Mouse (Mus musculus) regulatory T cell (primary cell): ENCODE results near the gene Ubr7.

Experiments
- in situ Hi-C: fragments of 300-600 bp; cut with MboI, MseI; formaldehyde crosslinking; loops from one replicate; pipeline ENCODE4 v1.15.1; 2025; ENCODE audit warnings: high pct_unique_total_duplicates

Ubr7 gene

DNA sequence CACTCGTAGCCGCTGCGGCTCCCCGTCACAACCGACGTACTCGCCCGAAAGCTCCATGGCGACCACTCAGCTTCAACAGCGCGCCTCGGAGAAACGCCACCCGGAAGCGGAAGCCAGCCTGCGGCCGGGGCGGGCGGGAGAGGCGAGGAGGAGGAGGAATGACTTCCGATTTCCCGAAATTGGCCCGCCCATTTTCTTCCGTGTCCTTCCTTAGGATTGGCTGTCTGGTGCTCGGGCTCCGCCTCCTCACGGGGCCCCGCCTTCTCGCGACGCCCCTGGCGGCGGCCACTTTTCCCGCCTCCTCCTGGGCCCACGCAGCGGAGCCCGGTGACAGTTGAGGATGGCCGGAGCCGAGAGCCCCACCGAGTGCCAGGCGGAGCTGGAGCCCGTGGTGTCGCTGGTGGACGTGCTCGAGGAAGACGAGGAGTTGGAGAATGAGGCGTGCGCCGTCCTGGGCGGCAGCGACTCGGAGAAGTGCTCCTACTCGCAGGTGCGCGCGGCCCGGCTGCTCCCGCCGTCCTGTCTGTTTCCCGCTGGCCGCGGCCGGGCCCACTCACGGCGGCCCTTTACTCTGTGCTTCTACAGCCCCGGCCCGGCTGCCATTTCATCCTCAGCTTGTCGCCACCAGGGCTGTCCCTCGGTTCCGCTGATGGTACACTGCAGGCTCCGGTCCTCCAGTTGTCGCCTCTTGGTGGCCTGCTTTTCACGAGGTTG lies at the start of gene Ubr7, which contains the start of the genes Gm28051 and Gon7:
TSS of gene Ubr7 (plus strand) at position 279 of the 714 bp plus-strand sequence.
TSS of gene Gm28051 (minus strand) at position 77 of the 714 bp plus-strand sequence.
TSS of gene Gon7 (minus strand) at position 115 of the 714 bp plus-strand sequence.
- in situ Hi-C loops = loop anchor here (10.0 kb wide), 1 partner anchor 1987 kb away; no protein-coding TSS in a partner anchor

DNA sequence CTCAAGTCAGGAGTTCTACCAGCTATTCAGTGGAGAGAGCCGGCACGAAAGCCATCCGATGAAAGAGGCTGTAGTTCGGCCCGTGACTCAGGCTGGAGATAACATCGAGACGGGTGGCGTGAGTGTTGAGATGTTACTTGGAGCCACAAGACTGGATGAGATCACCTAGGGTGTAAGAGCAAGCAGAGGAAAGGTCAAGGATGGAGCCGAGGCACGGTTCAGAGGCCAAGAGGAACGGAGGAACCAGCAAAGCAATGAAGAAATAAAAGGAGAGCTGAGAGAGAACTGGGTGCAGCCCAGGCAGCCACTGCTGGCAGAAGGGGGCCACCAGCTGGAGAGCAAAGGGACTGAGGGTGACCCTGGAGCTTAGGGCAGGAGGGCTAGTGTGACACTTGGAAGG lies 49.5 kb upstream of the Ubr7 start:
- in situ Hi-C loops = loop anchor here (5.0 kb wide), 1 partner anchor 126 kb away; no protein-coding TSS in a partner anchor

DNA sequence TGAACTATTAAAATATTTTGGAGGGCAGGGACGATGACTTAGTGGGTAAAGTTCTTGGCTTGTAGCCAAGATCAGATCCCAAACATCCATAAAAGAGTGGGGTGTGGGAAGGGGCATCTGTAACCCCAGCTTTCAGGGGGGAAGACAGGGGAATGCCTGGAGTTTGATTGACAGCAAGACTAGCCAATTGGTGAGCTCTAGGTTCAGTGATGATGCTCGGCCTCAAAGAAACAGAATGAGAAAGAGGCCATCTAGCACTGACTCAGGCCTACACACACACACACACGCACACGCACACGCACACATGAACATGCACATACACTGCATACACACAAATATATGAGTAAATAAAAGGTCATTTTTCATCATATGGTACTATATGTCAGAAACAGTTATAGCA lies 47.9 kb upstream of the Ubr7 start:
- in situ Hi-C loops = loop anchor here (5.0 kb wide), 1 partner anchor 128 kb away; no protein-coding TSS in a partner anchor

DNA sequence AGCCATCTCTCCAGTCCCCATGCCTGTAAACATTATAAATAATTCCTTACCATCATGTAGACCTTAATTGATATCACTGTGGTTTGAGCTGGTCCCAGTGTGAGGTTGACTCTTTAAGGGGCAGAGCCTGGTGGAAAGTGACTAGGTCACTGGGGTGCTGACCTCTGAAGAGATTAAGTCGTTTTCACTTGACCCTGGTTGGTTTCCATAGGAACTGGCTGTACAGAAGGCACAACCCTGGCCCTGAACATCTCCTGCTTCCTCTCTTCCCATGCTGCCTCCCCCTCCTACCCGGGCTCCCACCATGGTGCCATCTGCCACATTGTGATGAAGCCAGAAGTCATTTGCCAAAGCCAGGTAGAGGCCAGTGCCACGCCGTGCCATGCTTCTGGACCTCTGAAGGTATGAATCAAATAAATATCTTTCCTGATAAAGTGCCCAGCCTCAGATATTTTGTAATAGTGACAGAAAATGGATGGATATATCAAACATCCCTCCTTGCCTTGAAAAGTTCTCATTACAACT lies 46.9 kb upstream of the Ubr7 start:
- in situ Hi-C loops = no loop called here

DNA sequence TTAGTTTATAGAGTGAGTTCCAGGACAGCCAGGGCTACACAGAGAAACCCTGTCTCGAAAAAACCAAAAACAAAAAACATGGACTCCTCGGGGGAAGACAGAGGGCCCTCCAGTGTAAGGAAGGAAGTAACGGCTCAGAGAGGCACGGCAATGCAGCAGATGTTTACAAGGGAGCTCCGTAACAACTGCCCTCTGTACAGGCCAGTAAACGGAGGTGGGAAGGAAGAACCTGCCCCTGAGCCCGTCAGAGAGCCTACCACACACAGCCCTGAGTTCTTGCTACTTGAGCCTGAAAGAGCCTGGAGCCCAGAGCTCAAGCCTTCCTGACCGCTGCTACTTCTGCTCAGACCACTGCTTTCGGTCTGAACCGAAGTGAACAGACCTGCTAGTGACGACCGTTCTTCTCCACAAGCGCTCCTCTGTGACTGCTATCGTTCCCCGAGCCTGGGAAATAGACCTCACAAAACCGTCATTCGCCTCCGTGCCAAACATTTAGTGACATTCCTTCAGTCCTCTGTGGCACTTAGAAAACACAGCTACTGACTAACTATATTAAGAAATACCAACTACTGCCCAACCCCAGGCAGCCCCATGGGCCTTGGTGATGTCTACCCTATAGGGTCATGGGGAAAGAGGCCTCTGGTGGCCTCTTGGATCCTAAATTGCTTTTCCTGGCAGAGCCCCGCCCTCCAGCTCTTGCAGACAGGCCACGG lies 44.5 kb upstream of the Ubr7 start:
- in situ Hi-C loops = no loop called here

DNA sequence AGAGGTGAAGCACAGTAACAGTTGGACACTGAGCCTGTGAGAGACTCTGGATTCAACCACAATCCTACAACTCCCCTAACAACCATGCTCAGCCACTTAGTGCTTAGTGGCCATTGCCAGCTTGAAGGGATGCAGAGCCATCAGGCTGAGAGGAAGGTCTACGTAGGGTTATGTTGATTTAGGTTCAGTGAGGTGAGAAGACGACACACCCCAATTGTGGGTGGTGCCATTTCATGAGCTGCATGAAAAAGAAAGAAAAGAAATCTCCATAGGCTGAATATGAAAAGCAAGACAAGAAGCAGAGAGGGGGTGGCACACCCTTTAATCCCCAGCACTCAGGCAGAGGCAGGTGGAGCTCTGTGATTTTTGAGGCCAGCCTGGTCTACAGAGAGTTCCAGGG lies 43.7 kb upstream of the Ubr7 start:
- in situ Hi-C loops = no loop called here

DNA sequence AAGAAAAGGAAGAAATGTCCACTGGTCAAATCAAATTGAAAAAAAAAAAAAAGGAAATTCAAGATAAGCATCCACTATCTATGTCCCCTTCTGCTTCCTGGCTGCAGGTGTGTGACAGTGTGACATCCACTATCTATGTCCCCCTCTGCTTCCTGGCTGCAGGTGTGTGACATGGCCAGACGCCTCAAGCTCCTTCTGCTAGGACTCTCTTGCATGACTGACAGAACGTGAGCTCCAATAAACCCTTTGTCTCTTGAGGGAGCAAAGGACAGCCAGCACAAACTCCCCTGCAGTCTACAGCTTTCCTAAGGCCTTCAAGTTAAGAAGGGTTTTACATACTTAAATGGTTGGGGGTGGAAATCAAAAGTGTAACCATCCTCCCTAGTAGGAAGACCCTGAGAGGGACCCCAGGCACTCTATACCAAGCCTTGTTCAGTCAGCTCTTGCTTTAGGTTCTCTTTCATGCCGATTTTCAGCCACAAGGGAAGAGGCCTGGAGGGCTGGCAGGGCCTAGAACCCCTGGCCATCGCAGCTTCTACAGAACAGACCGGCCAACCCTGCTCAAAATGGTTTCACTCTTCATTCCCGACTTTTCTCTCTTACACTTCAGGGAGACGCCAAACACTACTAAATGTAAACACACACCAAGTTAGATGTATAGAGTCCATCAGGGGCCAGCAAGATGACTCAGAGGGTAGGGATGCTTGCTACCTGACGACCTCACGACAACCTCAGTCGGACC lies 42.9 kb upstream of the Ubr7 start:
- in situ Hi-C loops = no loop called here

DNA sequence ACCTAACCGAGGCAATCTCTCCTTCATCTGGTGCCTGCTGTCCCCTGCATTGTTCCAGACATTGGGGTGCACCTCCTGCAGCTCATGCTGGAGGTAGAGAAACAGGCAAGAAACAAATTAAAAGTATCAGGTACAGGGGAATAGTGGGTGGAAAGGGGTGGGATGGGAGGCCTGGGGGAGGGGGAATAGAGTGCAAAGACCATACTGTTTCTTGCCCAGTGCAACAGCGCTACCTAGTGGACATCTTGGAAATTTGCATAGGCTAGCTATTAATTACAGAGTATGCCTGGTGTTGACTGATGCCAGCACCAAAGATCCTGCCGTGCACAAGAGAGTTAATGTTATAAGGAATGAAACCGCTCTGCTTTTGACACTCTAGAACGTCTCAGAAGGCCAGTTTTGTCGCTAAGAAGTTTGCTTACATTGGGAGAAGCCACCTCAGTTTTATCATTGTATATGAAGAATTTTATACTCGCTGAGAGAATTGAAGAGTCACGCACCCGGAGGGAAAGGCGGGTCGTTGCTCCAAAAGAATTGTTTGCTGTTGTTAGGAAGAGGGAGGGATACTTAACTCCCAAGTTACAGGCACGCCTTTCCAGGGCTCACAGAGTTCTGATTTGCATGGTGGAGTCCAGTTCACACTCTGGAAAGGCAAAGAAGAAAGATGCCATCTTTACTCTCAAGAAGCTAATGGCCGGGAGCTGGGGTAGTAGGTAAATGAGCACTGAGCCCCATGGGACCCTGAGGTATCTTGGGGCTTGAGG lies 38.0 kb upstream of the Ubr7 start:
- in situ Hi-C loops = no loop called here

DNA sequence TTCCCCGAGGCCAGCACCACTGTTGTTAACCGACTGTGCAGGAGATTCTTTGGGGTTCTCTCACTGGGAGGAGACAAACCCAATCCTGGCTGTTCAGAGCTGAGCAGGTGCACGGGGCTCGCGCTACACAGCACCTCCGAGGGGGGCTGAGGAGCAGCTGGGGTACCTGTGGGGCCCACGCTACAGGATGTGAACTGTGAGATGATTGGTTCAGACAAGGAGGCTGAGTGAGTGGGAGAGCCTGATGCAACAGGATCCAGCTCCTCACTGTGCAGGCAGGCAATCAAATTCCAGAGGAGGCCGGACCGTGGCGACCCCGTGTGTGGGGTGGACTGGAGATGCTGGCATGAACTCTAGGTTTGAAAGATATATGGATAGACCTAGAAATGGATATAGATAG lies 35.3 kb upstream of the Ubr7 start:
- in situ Hi-C loops = no loop called here

DNA sequence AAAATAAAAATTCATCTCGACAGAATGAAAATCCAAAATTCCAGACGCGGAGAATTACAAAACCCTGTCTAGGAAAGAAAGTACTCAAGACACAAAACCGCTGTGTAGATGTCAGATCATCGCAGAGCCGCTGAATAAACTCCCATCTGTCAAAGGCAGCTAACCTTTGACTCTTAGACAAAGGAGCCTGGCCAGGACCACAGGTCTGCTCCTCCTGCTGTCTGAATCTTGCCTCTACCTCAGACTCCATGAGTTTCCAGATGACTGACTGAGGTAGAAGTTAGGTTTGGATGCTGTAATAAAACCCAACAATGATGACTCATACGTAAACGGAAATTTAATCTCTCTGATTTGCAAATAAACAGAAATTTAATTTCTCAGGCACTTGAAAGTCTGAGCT lies 34.8 kb upstream of the Ubr7 start:
- in situ Hi-C loops = no loop called here

DNA sequence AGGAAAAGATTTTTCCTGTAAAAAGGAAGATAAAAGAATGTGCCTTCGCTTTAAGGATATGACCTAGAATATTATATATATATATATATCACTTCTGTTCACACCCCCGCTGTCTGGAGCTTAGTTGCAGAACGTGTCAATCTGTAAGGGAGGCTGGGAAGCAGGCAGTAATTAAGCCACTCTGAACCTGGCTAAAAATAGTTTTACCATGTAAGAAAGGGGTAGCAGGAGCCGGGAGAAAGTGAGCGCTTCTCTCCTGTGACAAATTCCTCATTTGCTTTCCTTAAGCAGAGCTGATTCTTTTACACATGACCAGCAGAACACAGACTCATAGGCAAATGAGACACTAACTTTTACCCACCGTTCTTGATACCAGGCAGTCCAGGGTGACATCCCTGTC lies 33.9 kb upstream of the Ubr7 start:
- in situ Hi-C loops = no loop called here

DNA sequence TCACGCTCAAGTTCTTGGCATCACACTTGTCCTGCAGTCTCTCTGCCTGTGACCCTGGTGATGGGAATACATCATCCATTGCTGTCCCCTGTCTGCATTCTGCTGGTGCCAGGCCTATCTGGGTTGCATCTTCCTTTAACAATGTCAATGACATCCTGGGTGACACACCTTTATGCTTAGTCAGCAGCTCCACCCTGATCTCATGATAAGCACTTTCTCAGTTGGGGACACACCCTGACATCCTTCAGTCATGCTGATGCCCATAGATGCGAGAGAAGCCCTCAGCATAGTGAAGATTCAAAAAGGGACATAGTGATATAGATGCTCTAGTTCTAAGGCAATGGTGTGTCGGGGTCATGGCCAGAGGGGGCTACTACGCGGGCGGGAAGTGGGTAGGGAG lies 32.6 kb upstream of the Ubr7 start:
- in situ Hi-C loops = loop anchor here (5.0 to 25.0 kb wide), 2 partner anchors 48 to 213 kb away; no protein-coding TSS in a partner anchor

DNA sequence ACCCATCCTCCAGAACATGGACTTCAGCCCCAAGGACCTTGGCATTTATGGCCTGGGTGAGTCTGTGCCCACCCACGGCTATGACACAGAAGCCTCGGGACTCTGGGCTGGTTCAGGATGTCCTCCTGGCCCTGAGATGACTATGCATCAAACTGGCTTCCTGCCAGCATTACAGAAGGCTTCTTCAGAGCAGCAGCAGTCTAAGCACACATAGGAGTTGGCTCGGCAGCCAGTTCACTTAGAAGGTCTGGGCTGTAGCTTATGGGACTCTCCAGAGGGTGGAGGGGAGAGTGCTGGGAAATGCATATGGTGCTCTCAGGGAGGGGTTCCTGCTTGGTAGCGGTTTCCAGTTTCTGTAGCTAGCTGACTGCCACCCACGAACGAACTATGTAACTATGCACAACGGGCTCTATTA lies 32.0 kb upstream of the Ubr7 start:
- in situ Hi-C loops = loop anchor here (5.0 to 25.0 kb wide), 2 partner anchors 48 to 213 kb away; no protein-coding TSS in a partner anchor

DNA sequence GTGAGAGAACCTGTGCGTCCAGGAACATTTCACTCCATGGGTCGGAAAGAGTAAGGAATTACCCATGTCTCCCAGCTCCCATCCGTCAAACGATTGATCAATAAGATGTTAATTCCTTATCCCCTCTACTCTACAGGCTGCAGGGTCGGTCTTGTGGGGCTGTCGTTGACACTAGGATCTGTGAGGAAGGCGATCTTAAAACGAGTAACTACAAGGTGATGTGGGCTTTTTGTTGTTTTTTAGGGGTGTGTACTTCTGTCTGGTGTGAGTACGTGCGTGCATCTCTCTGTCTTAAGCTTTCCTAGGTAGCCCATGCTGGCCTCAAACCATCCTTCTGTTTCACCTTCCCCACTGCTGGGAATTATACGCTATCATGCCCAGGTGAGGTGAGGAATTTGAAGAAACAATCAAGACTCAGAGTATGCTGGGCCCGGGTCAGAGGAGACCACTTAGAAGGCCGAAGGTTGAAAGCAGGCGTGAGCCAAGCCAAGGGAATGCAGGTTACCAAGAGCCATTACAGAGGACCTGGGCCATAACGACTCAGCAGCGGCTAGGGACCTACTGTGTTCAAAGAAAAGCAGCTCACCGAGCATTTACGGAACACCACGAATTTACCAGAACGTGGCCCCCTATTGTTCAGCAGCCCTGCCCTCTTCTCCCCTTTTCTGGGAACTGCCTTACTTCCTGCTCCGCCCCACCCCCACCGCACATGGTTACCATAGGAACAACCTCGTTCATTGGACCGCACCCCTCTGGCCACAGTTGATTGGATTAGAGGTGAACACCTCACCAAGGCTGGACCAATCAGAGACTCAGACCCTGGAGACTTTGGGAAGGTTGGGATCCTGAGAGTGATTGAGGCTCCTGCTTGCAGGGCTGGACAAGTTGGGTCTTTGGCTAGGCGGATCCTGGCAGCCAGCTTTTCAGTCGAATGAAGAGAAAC lies 27.6 kb upstream of the Ubr7 start:
- in situ Hi-C loops = loop anchor here (5.0 to 25.0 kb wide), 2 partner anchors 53 to 218 kb away; no protein-coding TSS in a partner anchor

DNA sequence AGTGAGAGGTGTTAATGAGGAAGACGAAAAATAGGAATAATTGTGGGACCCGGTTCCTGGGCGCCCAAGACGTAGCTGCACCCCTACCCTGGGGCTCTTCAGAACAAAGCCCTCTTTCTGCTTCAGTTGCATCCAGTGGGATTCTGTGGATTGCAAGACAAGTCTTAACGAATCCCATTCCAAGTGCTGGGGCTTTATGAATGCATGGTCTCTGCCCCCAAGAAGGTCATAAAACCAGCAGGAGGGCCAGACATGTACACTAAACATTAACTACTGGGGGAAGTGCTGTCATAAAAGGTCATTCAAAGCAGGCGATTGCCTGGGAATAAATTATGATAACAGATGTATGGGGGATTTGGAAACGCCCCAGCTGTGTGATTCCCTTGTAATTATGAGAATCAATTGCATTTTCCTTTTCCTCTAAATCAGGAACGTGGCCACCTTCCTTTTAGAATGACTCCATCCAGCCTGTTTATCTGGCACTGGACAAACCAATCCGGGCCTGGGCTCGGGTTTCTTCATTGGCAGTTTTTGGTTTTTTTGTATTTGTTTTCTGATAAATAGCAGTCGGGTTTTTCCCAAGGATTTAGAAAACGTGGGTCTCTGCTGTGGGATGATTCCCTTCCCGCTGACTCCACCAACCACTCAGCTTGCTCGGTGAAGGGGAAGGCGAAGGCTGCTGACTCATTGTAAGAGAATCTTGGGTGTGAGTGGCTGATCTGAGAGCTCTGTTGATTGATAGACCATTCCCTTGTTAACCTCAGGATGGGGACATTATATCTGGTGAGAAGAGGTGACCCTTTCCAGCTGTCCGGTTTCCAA lies 26.8 kb upstream of the Ubr7 start:
- in situ Hi-C loops = loop anchor here (25.0 kb wide), 1 partner anchor 219 kb away; no protein-coding TSS in a partner anchor

DNA sequence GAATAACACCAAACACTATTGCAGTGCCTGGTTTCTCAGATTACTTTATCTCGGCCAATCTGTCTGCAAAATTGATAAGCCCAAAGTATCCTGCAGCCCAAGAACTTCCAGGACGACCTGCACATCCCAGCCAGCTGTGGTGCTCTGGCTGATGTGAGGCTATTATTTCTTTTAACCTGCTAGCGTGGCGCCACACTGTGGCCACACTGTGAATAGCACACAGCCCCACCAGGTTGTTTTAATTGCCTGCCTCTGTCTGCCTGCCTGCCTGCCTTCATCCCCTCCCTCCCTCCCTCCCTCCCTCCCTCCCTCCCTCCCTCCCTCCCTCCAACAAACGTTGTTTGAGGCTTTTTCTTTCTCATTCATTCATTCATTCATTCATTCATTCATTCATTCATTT lies 24.4 kb upstream of the Ubr7 start:
- in situ Hi-C loops = loop anchor here (25.0 kb wide), 1 partner anchor 221 kb away; no protein-coding TSS in a partner anchor

DNA sequence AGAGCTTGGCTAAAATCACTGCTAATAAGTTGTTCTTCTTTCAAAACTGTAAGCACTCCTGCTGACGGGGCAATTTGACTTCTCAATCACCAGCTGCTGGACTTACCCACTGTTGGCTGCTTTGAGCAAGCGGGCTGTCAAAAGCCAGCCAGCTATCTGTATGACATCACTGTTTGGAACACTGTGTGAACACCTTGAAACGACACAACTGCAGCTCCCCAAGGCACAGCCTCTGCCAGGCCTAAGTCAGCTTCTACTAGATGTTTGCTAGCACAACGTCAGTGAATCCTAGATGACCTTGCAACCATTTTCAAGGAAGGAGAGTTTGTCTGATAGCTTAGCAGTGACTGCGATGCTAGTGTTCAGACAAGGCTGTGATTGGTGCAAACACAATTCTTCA lies 18.7 kb upstream of the Ubr7 start:
- in situ Hi-C loops = loop anchor here (25.0 kb wide), 1 partner anchor 227 kb away; no protein-coding TSS in a partner anchor

DNA sequence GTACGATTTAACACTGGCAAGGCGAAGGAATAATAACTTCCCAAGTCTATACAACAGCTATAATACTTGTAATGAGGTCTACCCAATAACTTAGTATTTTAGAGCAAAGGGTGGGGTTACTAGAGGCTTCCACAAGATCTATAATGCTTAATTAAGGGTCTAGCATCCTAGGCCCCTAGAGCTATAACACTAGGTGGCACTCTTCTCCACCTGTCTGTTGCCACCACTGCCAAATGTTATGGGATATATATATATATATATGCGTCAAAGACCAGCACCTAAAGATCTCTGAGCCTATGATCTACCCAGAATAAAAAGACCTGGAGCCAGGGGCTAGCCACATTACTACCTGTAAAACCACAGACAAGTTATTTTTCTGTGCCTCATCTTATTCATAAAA lies 17.5 kb upstream of the Ubr7 start:
- in situ Hi-C loops = loop anchor here (25.0 kb wide), 1 partner anchor 228 kb away; no protein-coding TSS in a partner anchor

DNA sequence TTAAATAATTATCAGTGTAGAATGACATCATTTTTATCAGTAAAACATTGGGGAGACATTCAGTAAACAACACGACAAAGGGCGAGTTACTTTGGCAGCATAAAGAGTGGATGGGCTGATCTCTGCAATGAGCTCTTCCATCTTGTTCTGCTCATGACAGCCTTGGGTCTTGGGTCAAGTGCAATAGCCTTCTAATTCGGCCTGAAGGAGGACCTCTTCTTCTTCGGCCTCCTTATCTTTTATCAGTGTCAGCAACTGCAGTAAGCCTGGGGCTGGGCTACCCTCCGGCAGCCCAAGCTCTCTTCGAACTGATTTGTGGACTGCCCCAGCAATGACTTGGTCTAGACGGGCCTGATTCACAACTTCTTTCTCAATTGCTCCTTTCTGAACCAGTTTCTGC lies 15.7 kb upstream of the Ubr7 start:
- in situ Hi-C loops = loop anchor here (25.0 kb wide), 1 partner anchor 230 kb away; no protein-coding TSS in a partner anchor
